Mouse (Mus musculus) G1E (cell line): ENCODE measurements around the gene Tnfrsf13c.

ENCODE experiments used
- CTCF ChIP-seq: IDR thresholded peaks from 2 replicates; pipeline ENCODE4 v1.5.1; 2012; ENCODE audit warnings: low read depth, low read length, inconsistent platforms, mixed read lengths
- POLR2AphosphoS5 ChIP-seq: IDR thresholded peaks from 2 replicates; pipeline ENCODE4 v1.6.1; 2012; ENCODE audit warnings: low read depth, low read length, inconsistent platforms; ENCODE audit not compliant: insufficient replicate concordance
- TAL1 ChIP-seq: conservative IDR thresholded peaks from 2 replicates; pipeline ENCODE4 v1.6.1; 2012; ENCODE audit warnings: low read depth, low read length, inconsistent platforms, mixed read lengths

- TF ChIP-seq CTCF = no peak
- no peak for TF ChIP-seq POLR2AphosphoS5
- no peak for TF ChIP-seq TAL1
Measured at GRCm38 (mm10) chr15:82231100-82231499, 6.9 kb upstream of the Tnfrsf13c start.
